Comparison of ENCODE assay signal across 21 mouse cellular contexts in the genomic region with DNA sequence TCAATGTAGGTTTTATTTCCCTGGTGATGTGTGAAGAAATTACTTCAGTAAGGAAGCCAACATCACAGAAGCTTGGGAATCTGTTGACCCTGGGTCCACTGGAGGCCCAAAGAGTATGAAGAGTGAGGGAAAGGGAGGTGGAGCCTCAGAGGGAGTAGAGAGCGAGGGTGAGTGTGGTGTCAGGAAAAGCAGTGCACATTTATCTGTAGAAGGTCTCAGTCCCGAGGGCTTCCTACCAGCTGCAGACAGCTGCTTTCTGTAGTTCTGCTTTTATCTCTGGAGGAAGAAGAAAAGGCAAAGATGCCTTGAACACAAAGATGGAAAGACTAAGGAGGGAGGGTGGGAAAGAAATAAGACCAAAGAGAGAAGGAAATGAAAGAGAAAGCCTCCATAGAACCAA.
DNase-seq lines count a peak whose midpoint lies in the region; ATAC-seq and TF ChIP-seq lines count a peak whose summit lies in the region.
"Had no signal": no experiment of that assay in that cellular context is flagged by ENCODE, and none has a peak within 500 bp of the region (broad histone marks: within the 10 kb centered on the region; RNA-seq: fewer than 3 reads in every experiment).

No protein-coding gene starts in this region.

- WGBS in heart, adult 2 months: 15% methylated on average over 2 of the region's 2 CpGs
- whole genome bisulfite sequencing in heart, embryonic 12.5 days: 30% methylated on average over 2 of the region's 2 CpGs
- WGBS in lung, embryonic 16.5 days: 37% methylated on average over 2 of the region's 2 CpGs

- TF ChIP-seq EP300 in heart, adult 2 months (IDR thresholded peaks at IDR 0.05; ENCODE audit: insufficient read depth, low read depth, low read length): no peak

- DNase-seq in heart, adult 2 months: peak; percentile 21 to 24
- peak; percentile 46 for DNase-seq in kidney, postnatal 14 days
- no peak for DNase-seq in kidney, adult 11 months
- no peak for DNase-seq in lung, postnatal 4 days
- peak; percentile 53 to 62 for DNase-seq in heart, postnatal 10 days
- DNase-seq in spleen, adult 18-20 months: no peak
- DNase-seq: adrenal gland, postnatal 14 days; cerebellum, adult 2 months; cerebellum, postnatal 36 days; embryo, embryonic 11 days; gastrocnemius, postnatal 25 days had no signal

- H3K9me3 ChIP-seq in heart, embryonic 12.5 days (replicated peaks): no peaks in the 10 kb centered on the region
- no peaks in the 10 kb centered on the region for H3K9me3 ChIP-seq in lung, embryonic 16.5 days (ENCODE audit: control insufficient read depth, low read length)
- H3K9me3 ChIP-seq: embryonic facial prominence, embryonic 13.5 days; forebrain, embryonic 12.5 days; hindbrain, embryonic 12.5 days; liver, embryonic 15.5 days; midbrain, embryonic 13.5 days had no signal

- no peak overlapping the region for H3K9ac ChIP-seq in heart, adult 2 months (ENCODE audit: low read depth, low read length)
- H3K9ac ChIP-seq in heart, embryonic 12.5 days: no peak overlapping the region
- H3K9ac ChIP-seq in lung, embryonic 16.5 days (ENCODE audit: low read length): no peak overlapping the region
- H3K9ac ChIP-seq: embryonic facial prominence, embryonic 13.5 days; forebrain, embryonic 12.5 days; hindbrain, embryonic 12.5 days; liver, embryonic 15.5 days; midbrain, embryonic 13.5 days had no signal

- H3K4me1 ChIP-seq in heart, adult 2 months (ENCODE audit: control insufficient read depth, insufficient read depth, low read length): no peaks in the 10 kb centered on the region
- no peaks in the 10 kb centered on the region for H3K4me1 ChIP-seq in heart, embryonic 12.5 days (replicated peaks)
- H3K4me1 ChIP-seq in lung, embryonic 16.5 days (replicated peaks; ENCODE audit: control insufficient read depth, insufficient read depth, low read length): no peaks in the 10 kb centered on the region
- H3K4me1 ChIP-seq: embryonic facial prominence, embryonic 13.5 days; forebrain, embryonic 12.5 days; hindbrain, embryonic 12.5 days; liver, embryonic 15.5 days; midbrain, embryonic 13.5 days had no signal

- no peaks in the 10 kb centered on the region for H3K79me2 ChIP-seq in heart, adult 2 months (replicated peaks; ENCODE audit: control insufficient read depth, insufficient read depth, low read length)

- no peak for ATAC-seq in heart, embryonic 12.5 days (ENCODE audit: insufficient number of reproducible peaks, low FRiP score)
- peak; percentile 67 for ATAC-seq in lung, embryonic 16.5 days (ENCODE audit: low read depth)
- ATAC-seq: CD4-positive, CD25-positive, alpha-beta regulatory T cell, adult 4 months; midbrain, embryonic 13.5 days had no signal

- no peaks in the 10 kb centered on the region for H3K36me3 ChIP-seq in heart, adult 2 months (ENCODE audit: control insufficient read depth, insufficient read depth, low read length)
- H3K36me3 ChIP-seq in heart, embryonic 12.5 days: no peaks in the 10 kb centered on the region
- H3K36me3 ChIP-seq in lung, embryonic 16.5 days (ENCODE audit: control insufficient read depth, insufficient read depth, low read length): no peaks in the 10 kb centered on the region
- H3K36me3 ChIP-seq: embryonic facial prominence, embryonic 13.5 days; forebrain, embryonic 12.5 days; hindbrain, embryonic 12.5 days; liver, embryonic 15.5 days; midbrain, embryonic 13.5 days had no signal

- no peak overlapping the region for H3K27ac ChIP-seq in heart, adult 2 months
- no peak overlapping the region for H3K27ac ChIP-seq in heart, embryonic 12.5 days (ENCODE audit: poor library complexity, severe bottlenecking)
- no peak overlapping the region for H3K27ac ChIP-seq in lung, embryonic 16.5 days (ENCODE audit: low read length)
- H3K27ac ChIP-seq: embryonic facial prominence, embryonic 13.5 days; forebrain, embryonic 12.5 days; hindbrain, embryonic 12.5 days; liver, embryonic 15.5 days; midbrain, embryonic 13.5 days had no signal

- TF ChIP-seq CTCF in heart, adult 2 months (IDR thresholded peaks at IDR 0.05): no peak

- no peak for TF ChIP-seq POLR2A in heart, adult 2 months (IDR thresholded peaks at IDR 0.05; ENCODE audit: insufficient read depth, low read depth, low read length)

- intact Hi-C loops in heart, adult 2 months (cut with DNase I): no loop called here
- intact Hi-C loops in heart, postnatal 10 days (cut with DNase I): no loop called here

- H3K27me3 ChIP-seq in heart, adult 2 months (ENCODE audit: control insufficient read depth, insufficient read depth, low read length): no peaks in the 10 kb centered on the region
- H3K27me3 ChIP-seq in heart, embryonic 12.5 days (replicated peaks): no peaks in the 10 kb centered on the region
- no peaks in the 10 kb centered on the region for H3K27me3 ChIP-seq in lung, embryonic 16.5 days (ENCODE audit: control insufficient read depth, insufficient read depth, low read depth, low read length)
- H3K27me3 ChIP-seq: embryonic facial prominence, embryonic 13.5 days; forebrain, embryonic 12.5 days; hindbrain, embryonic 12.5 days; liver, embryonic 15.5 days; midbrain, embryonic 13.5 days had no signal

- no peak overlapping the region for H3K4me3 ChIP-seq in heart, adult 2 months
- no peak overlapping the region for H3K4me3 ChIP-seq in heart, embryonic 12.5 days
- H3K4me3 ChIP-seq in lung, embryonic 16.5 days (ENCODE audit: low read length): no peak overlapping the region
- H3K4me3 ChIP-seq: embryonic facial prominence, embryonic 13.5 days; erythroblast, embryonic 14.5 days; forebrain, embryonic 12.5 days; hindbrain, embryonic 12.5 days; liver, embryonic 15.5 days; megakaryocyte, embryonic 14.5 days; midbrain, embryonic 13.5 days had no signal

- H3K4me2 ChIP-seq in heart, embryonic 12.5 days: no peak overlapping the region
- no peak overlapping the region for H3K4me2 ChIP-seq in lung, embryonic 16.5 days (ENCODE audit: low read depth, low read length)
- H3K4me2 ChIP-seq: embryonic facial prominence, embryonic 13.5 days; forebrain, embryonic 12.5 days; hindbrain, embryonic 12.5 days; liver, embryonic 15.5 days; midbrain, embryonic 13.5 days had no signal

Comparison
In these comparisons a context has a peak if more than half of its experiments do, and no peak if none do; other contexts are left out.
1. DNase-seq: peak in heart, adult 2 months (2 of 2), kidney, postnatal 14 days (single experiment) and heart, postnatal 10 days (2 of 2); none in kidney, adult 11 months (single experiment), lung, postnatal 4 days (0 of 2) and spleen, adult 18-20 months (0 of 2).